In genomic region chr5:73071319-73071718, GRCm38 (mm10) we compare ENCODE assay signal across 9 mouse cellular contexts.
DNase-seq lines count a peak whose midpoint lies in the region; ATAC-seq lines count a peak whose summit lies in the region.
"Had no signal": no experiment of that assay in that cellular context is flagged by ENCODE, and none has a peak within 500 bp of the region (broad histone marks: within the 10 kb centered on the region; RNA-seq: fewer than 3 reads in every experiment).

No protein-coding gene starts in this region.

- DNase-seq in Muller cell, postnatal 12 days (ENCODE audit: inconsistent ontology term), result peak; percentile 69
- peak; percentile 76 to 79 for DNase-seq in cerebellum, adult 18-20 months
- peak; percentile 44 for DNase-seq in hindlimb bud, embryonic 11.5 days (ENCODE audit: extremely low spot score, low read depth, low spot score)
- peak; percentile 85 to 91 for DNase-seq in left cerebral cortex, adult 18-20 months (ENCODE audit: low spot score in 2 of 2)
- DNase-seq in lung, postnatal 4 days, result peak; percentile 71 to 80
- DNase-seq in retina, postnatal 7 days (ENCODE audit: low read depth, low spot score), result peak; percentile 46
- peak; percentile 61 for DNase-seq in urinary bladder, adult 2 months (ENCODE audit: low spot score)

- H3K4me3 ChIP-seq in forebrain, embryonic 15.5 days, result no peak overlapping the region
- H3K4me3 ChIP-seq: megakaryocyte, embryonic 14.5 days had no signal

- no peaks in the 10 kb centered on the region for H3K9me3 ChIP-seq in forebrain, embryonic 15.5 days
- H3K9me3 ChIP-seq: megakaryocyte, embryonic 14.5 days had no signal

- H3K27ac ChIP-seq in forebrain, embryonic 15.5 days (replicated peaks), result no peak overlapping the region

- no peak overlapping the region for H3K9ac ChIP-seq in forebrain, embryonic 15.5 days (replicated peaks)

- peaks cover 66% of the 10 kb centered on the region for H3K36me3 ChIP-seq in forebrain, embryonic 15.5 days

- ATAC-seq in forebrain, embryonic 15.5 days (replicated peaks), result peak; percentile 82

- H3K4me2 ChIP-seq in forebrain, embryonic 15.5 days (replicated peaks), result no peak overlapping the region

- H3K4me1 ChIP-seq in forebrain, embryonic 15.5 days, result no peaks in the 10 kb centered on the region
- H3K4me1 ChIP-seq: megakaryocyte, embryonic 14.5 days had no signal

- no peaks in the 10 kb centered on the region for H3K27me3 ChIP-seq in forebrain, embryonic 15.5 days
- H3K27me3 ChIP-seq: megakaryocyte, embryonic 14.5 days had no signal

- 34% methylated on average over 15 of the region's 15 CpGs for WGBS in forebrain, embryonic 15.5 days
